Mouse (Mus musculus) neural tube, embryonic 15.5 days (tissue): ENCODE data around the gene Pnpo. TPM values are rescaled to one million over a fixed set of nuclear protein-coding genes. Genes with fewer than 3 reads are reported as not detected.

ENCODE experiments used
- ATAC-seq: fragments of 200-750 bp; cut with Nextera tagmentation; 2 replicates; pipeline ENCODE4 v1.8.0; 2017; ENCODE audit warnings: mild to moderate bottlenecking, moderate TSS enrichment, moderate library complexity; ENCODE audit not compliant: low FRiP score
- H3K27ac ChIP-seq: fragments of 300-500 bp; sonication (generic); replicated peaks from 2 replicates; pipeline ENCODE4 v1.5.1; 2015; ENCODE audit warnings: mild to moderate bottlenecking, inconsistent platforms
- H3K27me3 ChIP-seq: fragments of 300-500 bp; sonication (generic); replicated peaks from 2 replicates; pipeline ENCODE4 v1.6.1; 2015; ENCODE audit warnings: inconsistent platforms
- H3K36me3 ChIP-seq: fragments of 300-500 bp; sonication (generic); 2 replicates; pipeline ENCODE4 v1.6.1; 2015; ENCODE audit warnings: inconsistent platforms
- H3K4me1 ChIP-seq: fragments of 300-500 bp; sonication (generic); 2 replicates; pipeline ENCODE4 v1.6.1; 2015; ENCODE audit warnings: inconsistent platforms
- H3K4me2 ChIP-seq: fragments of 300-500 bp; sonication (generic); 2 replicates; pipeline ENCODE4 v1.6.1; 2015; ENCODE audit warnings: inconsistent platforms, mild to moderate bottlenecking, moderate library complexity
- H3K4me3 ChIP-seq: fragments of 300-500 bp; sonication (generic); replicated peaks from 2 replicates; pipeline ENCODE4 v1.5.1; 2015; ENCODE audit warnings: mild to moderate bottlenecking, inconsistent platforms
- H3K9ac ChIP-seq: fragments of 300-500 bp; sonication (generic); replicated peaks from 2 replicates; pipeline ENCODE4 v1.6.1; 2015; ENCODE audit warnings: mild to moderate bottlenecking, inconsistent platforms
- H3K9me3 ChIP-seq: fragments of 300-500 bp; sonication (generic); replicated peaks from 2 replicates; pipeline ENCODE4 v1.6.1; 2016; ENCODE audit warnings: inconsistent platforms
- WGBS: fragments of 180-500 bp; shearing (Covaris S2); methylation state at CpG from one replicate; pipeline ENCODE4 v1.1.7; 2015; ENCODE audit warnings: mixed read lengths; 5-methylcytosine and 5-hydroxymethylcytosine counted together
- polyA plus RNA-seq: library from polyadenylated mRNA; unstranded; fragments of >200 nt; fragmentation: Nextera tagmentation; extraction: Ambion mirVana; gene quantifications from 2 replicates; pipeline ENCODE4 v1.2.1, GENCODE M21; 2015

The Pnpo gene
- polyA plus RNA-seq, 1 experiment from 2014 or later, result 30.8 TPM

GRCm38 (mm10) chr11:96947849-96948248, 4.1 kb upstream of the Pnpo start:
- Histone ChIP-seq H3K4me1 (peaks cover 24% of the 10 kb centered on the region), H3K4me3 (no peak overlapping the region), H3K36me3 (peaks cover 20% of the 10 kb centered on the region), H3K4me2 (no peak overlapping the region), H3K9ac (no peak overlapping the region), H3K9me3 (no peaks in the 10 kb centered on the region), H3K27me3 (no peaks in the 10 kb centered on the region), H3K27ac (no peak overlapping the region)
- WGBS, result 93% methylated on average over 4 of the region's 4 CpGs
- no peak for ATAC-seq

- H3K4me2 ChIP-seq, result no peak overlapping the region
- H3K4me1 ChIP-seq, result peaks cover 24% of the 10 kb centered on the region
- H3K36me3 ChIP-seq, result peaks cover 7% of the 10 kb centered on the region
- no peak overlapping the region for H3K9ac ChIP-seq
- H3K27ac ChIP-seq, result peak overlapping the region; percentile 33; the same call in 1 of the 2 replicates
- H3K9me3 ChIP-seq, result no peaks in the 10 kb centered on the region
- H3K27me3 ChIP-seq, result no peaks in the 10 kb centered on the region
- H3K4me3 ChIP-seq, result no peak overlapping the region
- 75% methylated on average over 9 of the region's 9 CpGs for WGBS
- ATAC-seq, result no peak
These were observed 2.7 kb upstream of the Pnpo start for GRCm38 (mm10) chr11:96946498-96946897.

GRCm38 (mm10) chr11:96944844-96945580, 1.2 kb upstream of the Pnpo start:
- Histone ChIP-seq H3K27ac (0 out of 2 replicates have a peak overlapping the region, but pooled peaks have one; percentile 69), H3K9ac (peak overlapping the region; percentile 59; the same call in 1 of the 2 replicates), H3K27me3 (no peaks in the 10 kb centered on the region), H3K9me3 (no peaks in the 10 kb centered on the region), H3K4me1 (peaks cover 24% of the 10 kb centered on the region), H3K4me3 (peak overlapping the region; percentile 52), H3K36me3 (no peaks in the 10 kb centered on the region), H3K4me2 (peak overlapping the region; percentile 91)
- WGBS, result 85% methylated on average over 14 of the region's 14 CpGs
- ATAC-seq, result no peak

- Histone ChIP-seq H3K27me3 (no peaks in the 10 kb centered on the region), H3K36me3 (peaks cover 2% of the 10 kb centered on the region; the same call in 1 of the 2 replicates), H3K4me1 (peaks cover 24% of the 10 kb centered on the region), H3K9ac (no peak overlapping the region), H3K4me3 (no peak overlapping the region), H3K27ac (no peak overlapping the region), H3K4me2 (no peak overlapping the region), H3K9me3 (no peaks in the 10 kb centered on the region)
- 74% methylated on average over 6 of the region's 6 CpGs for WGBS
- ATAC-seq, result no peak
These were observed 1.7 kb downstream of the Pnpo start for GRCm38 (mm10) chr11:96941989-96942590.

- Histone ChIP-seq H3K9ac (no peak overlapping the region), H3K27me3 (no peaks in the 10 kb centered on the region), H3K4me2 (no peak overlapping the region), H3K27ac (no peak overlapping the region), H3K4me1 (peaks cover 21% of the 10 kb centered on the region), H3K36me3 (peaks cover 2% of the 10 kb centered on the region; the same call in 1 of the 2 replicates), H3K4me3 (no peak overlapping the region), H3K9me3 (no peaks in the 10 kb centered on the region)
- 80% methylated on average over 16 of the region's 16 CpGs for WGBS
- ATAC-seq, result no peak
These were observed 3.0 kb downstream of the Pnpo start for GRCm38 (mm10) chr11:96940578-96941465.

GRCm38 (mm10) chr11:96938426-96938800, 5.4 kb downstream of the Pnpo start:
- no peak for ATAC-seq
- peaks cover 2% of the 10 kb centered on the region; the same call in 1 of the 2 replicates for H3K36me3 ChIP-seq
- WGBS, result 79% methylated on average over 6 of the region's 6 CpGs
- no peak overlapping the region for H3K4me2 ChIP-seq
- H3K4me3 ChIP-seq, result no peak overlapping the region
- H3K9me3 ChIP-seq, result no peaks in the 10 kb centered on the region
- H3K27ac ChIP-seq, result no peak overlapping the region
- no peak overlapping the region for H3K9ac ChIP-seq
- H3K27me3 ChIP-seq, result no peaks in the 10 kb centered on the region
- H3K4me1 ChIP-seq, result peaks cover 3% of the 10 kb centered on the region

GRCm38 (mm10) chr11:96937549-96938425, 6.0 kb downstream of the Pnpo start:
- H3K9me3 ChIP-seq, result no peaks in the 10 kb centered on the region
- no peaks in the 10 kb centered on the region for H3K27me3 ChIP-seq
- no peak for ATAC-seq
- no peak overlapping the region for H3K4me3 ChIP-seq
- peaks cover 2% of the 10 kb centered on the region; the same call in 1 of the 2 replicates for H3K36me3 ChIP-seq
- no peak overlapping the region for H3K9ac ChIP-seq
- no peaks in the 10 kb centered on the region for H3K4me1 ChIP-seq
- no peak overlapping the region for H3K27ac ChIP-seq
- WGBS, result 50% methylated on average over 10 of the region's 10 CpGs
- H3K4me2 ChIP-seq, result no peak overlapping the region

- H3K4me1 ChIP-seq, result no peaks in the 10 kb centered on the region
- no peaks in the 10 kb centered on the region for H3K9me3 ChIP-seq
- H3K27me3 ChIP-seq, result no peaks in the 10 kb centered on the region
- no peak overlapping the region for H3K9ac ChIP-seq
- H3K36me3 ChIP-seq, result peaks cover 2% of the 10 kb centered on the region; the same call in 1 of the 2 replicates
- H3K4me3 ChIP-seq, result no peak overlapping the region
- no peak overlapping the region for H3K4me2 ChIP-seq
- 87% methylated on average over 9 of the region's 9 CpGs for WGBS
- no peak for ATAC-seq
- no peak overlapping the region for H3K27ac ChIP-seq
These were observed 7.7 kb downstream of the Pnpo start for GRCm38 (mm10) chr11:96935872-96936650.

- no peak overlapping the region for H3K9ac ChIP-seq
- no peak overlapping the region for H3K4me3 ChIP-seq
- peak overlapping the region; percentile 38 for H3K4me2 ChIP-seq
- peaks cover 2% of the 10 kb centered on the region; the same call in 1 of the 2 replicates for H3K36me3 ChIP-seq
- no peak overlapping the region for H3K27ac ChIP-seq
- WGBS, result 30% methylated on average over 12 of the region's 12 CpGs
- H3K27me3 ChIP-seq, result peaks cover under 1% of the 10 kb centered on the region
- ATAC-seq, result peak; percentile 55; the same call in 1 of the 2 replicates
- H3K9me3 ChIP-seq, result no peaks in the 10 kb centered on the region
- H3K4me1 ChIP-seq, result no peaks in the 10 kb centered on the region
These were observed 8.8 kb downstream of the Pnpo start for GRCm38 (mm10) chr11:96934921-96935356.

- Histone ChIP-seq H3K36me3 (no peaks in the 10 kb centered on the region), H3K27me3 (peaks cover 13% of the 10 kb centered on the region), H3K27ac (no peak overlapping the region), H3K4me3 (no peak overlapping the region), H3K9ac (no peak overlapping the region), H3K4me2 (no peak overlapping the region), H3K4me1 (no peaks in the 10 kb centered on the region), H3K9me3 (no peaks in the 10 kb centered on the region)
- 92% methylated on average over 13 of the region's 13 CpGs for WGBS
- no peak for ATAC-seq
These were observed 10.1 kb downstream of the Pnpo start for GRCm38 (mm10) chr11:96933562-96934276.
